Mouse (Mus musculus) limb, embryonic 15.5 days (tissue): ENCODE measurements around the gene Bin2. TPM values are rescaled to one million over a fixed set of nuclear protein-coding genes. Genes with fewer than 3 reads are reported as not detected.

Experiments used
- ATAC-seq: fragments of 200-750 bp; cut with Nextera tagmentation; 2 replicates; pipeline ENCODE4 v1.8.0; 2017; ENCODE audit warnings: low read depth, moderate TSS enrichment; ENCODE audit not compliant: insufficient number of reproducible peaks, low FRiP score, low TSS enrichment
- H3K27ac ChIP-seq: fragments of 300-500 bp; sonication (generic); 2 replicates; pipeline ENCODE4 v1.5.1; 2015; ENCODE audit warnings: moderate library complexity, mild to moderate bottlenecking, inconsistent platforms
- H3K27me3 ChIP-seq: fragments of 300-500 bp; sonication (generic); 2 replicates; pipeline ENCODE4 v1.6.1; 2015; ENCODE audit warnings: inconsistent platforms
- H3K36me3 ChIP-seq: fragments of 300-500 bp; sonication (generic); 2 replicates; pipeline ENCODE4 v1.6.1; 2015; ENCODE audit warnings: inconsistent platforms
- H3K4me1 ChIP-seq: fragments of 300-500 bp; sonication (generic); 2 replicates; pipeline ENCODE4 v1.6.1; 2015; ENCODE audit warnings: inconsistent platforms
- H3K4me2 ChIP-seq: fragments of 300-500 bp; sonication (generic); 2 replicates; pipeline ENCODE4 v1.6.1; 2015; ENCODE audit warnings: mild to moderate bottlenecking, inconsistent platforms
- H3K4me3 ChIP-seq: fragments of 300-500 bp; sonication (generic); 2 replicates; pipeline ENCODE4 v1.5.1; 2015; ENCODE audit warnings: mild to moderate bottlenecking, inconsistent platforms
- H3K9ac ChIP-seq: fragments of 300-500 bp; sonication (generic); 2 replicates; pipeline ENCODE4 v1.6.1; 2015; ENCODE audit warnings: inconsistent platforms
- H3K9me3 ChIP-seq: fragments of 300-500 bp; sonication (generic); 2 replicates; pipeline ENCODE4 v1.6.1; 2016; ENCODE audit warnings: inconsistent platforms
- WGBS: fragments of 180-500 bp; shearing (Covaris S2); methylation state at CpG from one replicate; pipeline ENCODE4 v1.1.7; 2015; 5-methylcytosine and 5-hydroxymethylcytosine counted together
- polyA plus RNA-seq: library from polyadenylated mRNA; unstranded; fragments of >200 nt; fragmentation: Nextera tagmentation; extraction: Ambion mirVana; gene quantifications from 2 replicates; pipeline ENCODE4 v1.2.1, GENCODE M21; 2015

Gene Bin2
- polyA plus RNA-seq, 1 experiment from 2014 or later, result 4.9 TPM

- H3K9me3 ChIP-seq, result no peaks in the 10 kb centered on the region
- WGBS, result 40% methylated on average over 7 of the region's 7 CpGs
- ATAC-seq, result no peak
- no peaks in the 10 kb centered on the region for H3K36me3 ChIP-seq
- H3K27me3 ChIP-seq, result peaks cover 8% of the 10 kb centered on the region; the same call in 1 of the 2 replicates
- H3K27ac ChIP-seq, result no peak overlapping the region
- H3K4me2 ChIP-seq, result no peak overlapping the region
- no peak overlapping the region for H3K9ac ChIP-seq
- no peak overlapping the region for H3K4me3 ChIP-seq
- no peaks in the 10 kb centered on the region for H3K4me1 ChIP-seq
Observed at GRCm38 (mm10) chr15:100681770-100682169, 12.4 kb upstream of the Bin2 start.

GRCm38 (mm10) chr15:100680381-100680780, 11.0 kb upstream of the Bin2 start:
- Histone ChIP-seq H3K4me3 (no peak overlapping the region), H3K4me2 (no peak overlapping the region), H3K27ac (no peak overlapping the region), H3K9ac (no peak overlapping the region), H3K36me3 (no peaks in the 10 kb centered on the region), H3K4me1 (peaks cover 2% of the 10 kb centered on the region; the same call in 1 of the 2 replicates), H3K27me3 (0 out of 2 replicates have a peak, but pooled peaks cover 4% of the 10 kb centered on the region), H3K9me3 (no peaks in the 10 kb centered on the region)
- 40% methylated on average over 3 of the region's 3 CpGs for WGBS
- ATAC-seq, result no peak

GRCm38 (mm10) chr15:100679005-100679404, 9.7 kb upstream of the Bin2 start:
- H3K27me3 ChIP-seq, result no peaks in the 10 kb centered on the region
- no peaks in the 10 kb centered on the region for H3K9me3 ChIP-seq
- ATAC-seq, result no peak
- no peak overlapping the region for H3K27ac ChIP-seq
- no peak overlapping the region for H3K4me2 ChIP-seq
- no peak overlapping the region for H3K9ac ChIP-seq
- WGBS, result 83% methylated on average over 14 of the region's 14 CpGs
- peaks cover 2% of the 10 kb centered on the region; the same call in 1 of the 2 replicates for H3K4me1 ChIP-seq
- H3K36me3 ChIP-seq, result no peaks in the 10 kb centered on the region
- H3K4me3 ChIP-seq, result no peak overlapping the region

GRCm38 (mm10) chr15:100678581-100678980, 9.2 kb upstream of the Bin2 start:
- Histone ChIP-seq H3K9me3 (no peaks in the 10 kb centered on the region), H3K27me3 (no peaks in the 10 kb centered on the region), H3K4me3 (no peak overlapping the region), H3K36me3 (no peaks in the 10 kb centered on the region), H3K9ac (no peak overlapping the region), H3K27ac (no peak overlapping the region), H3K4me1 (peaks cover 2% of the 10 kb centered on the region; the same call in 1 of the 2 replicates), H3K4me2 (no peak overlapping the region)
- WGBS, result 77% methylated on average over 12 of the region's 12 CpGs
- ATAC-seq, result no peak

- 90% methylated on average over 8 of the region's 8 CpGs for WGBS
Observed at GRCm38 (mm10) chr15:100677675-100678074, 8.3 kb upstream of the Bin2 start.

GRCm38 (mm10) chr15:100676521-100676920, 7.2 kb upstream of the Bin2 start:
- WGBS, result 78% methylated on average over 1 of the region's 1 CpGs
- Histone ChIP-seq H3K27me3 (no peaks in the 10 kb centered on the region), H3K9ac (no peak overlapping the region), H3K4me1 (peaks cover 2% of the 10 kb centered on the region; the same call in 1 of the 2 replicates), H3K4me2 (no peak overlapping the region), H3K9me3 (no peaks in the 10 kb centered on the region), H3K36me3 (no peaks in the 10 kb centered on the region), H3K27ac (no peak overlapping the region), H3K4me3 (no peak overlapping the region)
- no peak for ATAC-seq

More at GRCm38 (mm10) chr15:100677675-100678074, 8.3 kb upstream of the Bin2 start:
- no peak overlapping the region for H3K27ac ChIP-seq
- no peaks in the 10 kb centered on the region for H3K9me3 ChIP-seq
- H3K4me2 ChIP-seq, result no peak overlapping the region
- peaks cover 2% of the 10 kb centered on the region; the same call in 1 of the 2 replicates for H3K4me1 ChIP-seq
- no peaks in the 10 kb centered on the region for H3K27me3 ChIP-seq
- H3K36me3 ChIP-seq, result no peaks in the 10 kb centered on the region
- no peak overlapping the region for H3K9ac ChIP-seq
- ATAC-seq, result no peak
- H3K4me3 ChIP-seq, result no peak overlapping the region

GRCm38 (mm10) chr15:100675486-100675885, 6.1 kb upstream of the Bin2 start:
- WGBS, result 45% methylated on average over 3 of the region's 3 CpGs
- no peaks in the 10 kb centered on the region for H3K27me3 ChIP-seq
- H3K9me3 ChIP-seq, result no peaks in the 10 kb centered on the region
- H3K9ac ChIP-seq, result no peak overlapping the region
- no peak for ATAC-seq
- no peak overlapping the region for H3K27ac ChIP-seq
- H3K4me3 ChIP-seq, result no peak overlapping the region
- peaks cover 2% of the 10 kb centered on the region; the same call in 1 of the 2 replicates for H3K4me1 ChIP-seq
- H3K36me3 ChIP-seq, result no peaks in the 10 kb centered on the region
- H3K4me2 ChIP-seq, result no peak overlapping the region

GRCm38 (mm10) chr15:100674566-100674965, 5.2 kb upstream of the Bin2 start:
- 83% methylated on average over 10 of the region's 10 CpGs for WGBS
- H3K4me1 ChIP-seq, result peaks cover 2% of the 10 kb centered on the region; the same call in 1 of the 2 replicates

GRCm38 (mm10) chr15:100673585-100674391, 4.4 kb upstream of the Bin2 start:
- H3K4me3 ChIP-seq, result no peak overlapping the region
- no peak overlapping the region for H3K4me2 ChIP-seq
- WGBS, result 47% methylated on average over 12 of the region's 12 CpGs
- H3K27me3 ChIP-seq, result no peaks in the 10 kb centered on the region
- no peak overlapping the region for H3K27ac ChIP-seq
- no peaks in the 10 kb centered on the region for H3K36me3 ChIP-seq
- no peak overlapping the region for H3K9ac ChIP-seq
- H3K4me1 ChIP-seq, result peaks cover 2% of the 10 kb centered on the region; the same call in 1 of the 2 replicates
- ATAC-seq, result no peak
- no peaks in the 10 kb centered on the region for H3K9me3 ChIP-seq

More at GRCm38 (mm10) chr15:100674566-100674965, 5.2 kb upstream of the Bin2 start:
- no peak overlapping the region for H3K4me3 ChIP-seq
- no peaks in the 10 kb centered on the region for H3K36me3 ChIP-seq
- H3K27me3 ChIP-seq, result no peaks in the 10 kb centered on the region
- ATAC-seq, result no peak
- H3K9me3 ChIP-seq, result no peaks in the 10 kb centered on the region
- H3K9ac ChIP-seq, result no peak overlapping the region
- H3K27ac ChIP-seq, result no peak overlapping the region
- no peak overlapping the region for H3K4me2 ChIP-seq

- H3K27ac ChIP-seq, result no peak overlapping the region
- no peak overlapping the region for H3K4me2 ChIP-seq
- H3K4me1 ChIP-seq, result peaks cover 6% of the 10 kb centered on the region; the same call in 1 of the 2 replicates
- H3K9me3 ChIP-seq, result no peaks in the 10 kb centered on the region
- WGBS, result 74% methylated on average over 5 of the region's 5 CpGs
- no peak overlapping the region for H3K9ac ChIP-seq
- H3K36me3 ChIP-seq, result no peaks in the 10 kb centered on the region
- ATAC-seq, result no peak
- H3K27me3 ChIP-seq, result 0 out of 2 replicates have a peak, but pooled peaks cover 4% of the 10 kb centered on the region
- H3K4me3 ChIP-seq, result no peak overlapping the region
Observed at GRCm38 (mm10) chr15:100670833-100671232, 1.5 kb upstream of the Bin2 start.

- ATAC-seq, result no peak
- Histone ChIP-seq H3K27me3 (0 out of 2 replicates have a peak, but pooled peaks cover 4% of the 10 kb centered on the region), H3K9me3 (no peaks in the 10 kb centered on the region), H3K36me3 (no peaks in the 10 kb centered on the region), H3K9ac (no peak overlapping the region), H3K4me3 (no peak overlapping the region), H3K4me2 (no peak overlapping the region), H3K4me1 (0 out of 2 replicates have a peak, but pooled peaks cover 4% of the 10 kb centered on the region), H3K27ac (no peak overlapping the region)
- WGBS, result 83% methylated on average over 8 of the region's 8 CpGs
Observed at GRCm38 (mm10) chr15:100670004-100670403, 651 bp upstream of the Bin2 start.

- Histone ChIP-seq H3K9me3 (no peaks in the 10 kb centered on the region), H3K27me3 (0 out of 2 replicates have a peak, but pooled peaks cover 4% of the 10 kb centered on the region), H3K4me2 (no peak overlapping the region), H3K9ac (no peak overlapping the region), H3K27ac (no peak overlapping the region), H3K4me1 (0 out of 2 replicates have a peak, but pooled peaks cover 4% of the 10 kb centered on the region), H3K4me3 (no peak overlapping the region), H3K36me3 (no peaks in the 10 kb centered on the region)
- no peak for ATAC-seq
- 73% methylated on average over 5 of the region's 5 CpGs for WGBS
Observed at GRCm38 (mm10) chr15:100667871-100668545, 1.3 kb downstream of the Bin2 start.
